Mouse (Mus musculus): ENCODE measurements around the gene Sun1. TPM values are rescaled to one million over a fixed set of nuclear protein-coding genes. Genes with fewer than 3 reads are reported as not detected.

Sun1 gene
- polyA plus RNA-seq, 1 experiment, result 125 TPM

- H3K36me3 ChIP-seq (ENCODE audit: control insufficient read depth, insufficient read depth, low read length), result no peaks in the 10 kb centered on the region
- no peak overlapping the region for H3K27ac ChIP-seq (ENCODE audit: control insufficient read depth, insufficient read depth, low read depth, low read length)
- TF ChIP-seq POLR2A (IDR thresholded peaks at IDR 0.05; ENCODE audit: control insufficient read depth, low read depth, low read length) (no peak), CTCF (IDR thresholded peaks at IDR 0.05; ENCODE audit: control insufficient read depth, insufficient read depth, insufficient replicate concordance, low read depth, low read length) (no peak)
- no peak overlapping the region for H3K4me3 ChIP-seq (ENCODE audit: control insufficient read depth, low read depth, low read length)
- H3K27me3 ChIP-seq (ENCODE audit: control insufficient read depth, insufficient read depth, low read length), result no peaks in the 10 kb centered on the region
- peaks cover 4% of the 10 kb centered on the region for H3K4me1 ChIP-seq (ENCODE audit: control insufficient read depth, insufficient read depth, low read length)
Observed at GRCm38 (mm10) chr5:139291811-139292560, 91.5 kb downstream of the Sun1 start.

GRCm38 (mm10) chr5:139294089-139294488 lies 93.7 kb downstream of the Sun1 start:
- no peaks in the 10 kb centered on the region for H3K27me3 ChIP-seq (ENCODE audit: control insufficient read depth, insufficient read depth, low read length)
- no peak overlapping the region for H3K4me3 ChIP-seq (ENCODE audit: control insufficient read depth, low read depth, low read length)
- no peak overlapping the region for H3K27ac ChIP-seq (ENCODE audit: control insufficient read depth, insufficient read depth, low read depth, low read length)
- H3K4me1 ChIP-seq (ENCODE audit: control insufficient read depth, insufficient read depth, low read length), result no peaks in the 10 kb centered on the region
- TF ChIP-seq CTCF (IDR thresholded peaks at IDR 0.05; ENCODE audit: control insufficient read depth, insufficient read depth, insufficient replicate concordance, low read depth, low read length), result no peak
- no peak for TF ChIP-seq POLR2A (IDR thresholded peaks at IDR 0.05; ENCODE audit: control insufficient read depth, low read depth, low read length)
- no peaks in the 10 kb centered on the region for H3K36me3 ChIP-seq (ENCODE audit: control insufficient read depth, insufficient read depth, low read length)

- no peak overlapping the region for H3K27ac ChIP-seq (ENCODE audit: control insufficient read depth, insufficient read depth, low read depth, low read length)
- H3K36me3 ChIP-seq (ENCODE audit: control insufficient read depth, insufficient read depth, low read length), result no peaks in the 10 kb centered on the region
- H3K27me3 ChIP-seq (ENCODE audit: control insufficient read depth, insufficient read depth, low read length), result no peaks in the 10 kb centered on the region
- no peak for TF ChIP-seq POLR2A (IDR thresholded peaks at IDR 0.05; ENCODE audit: control insufficient read depth, low read depth, low read length)
- no peak for TF ChIP-seq CTCF (IDR thresholded peaks at IDR 0.05; ENCODE audit: control insufficient read depth, insufficient read depth, insufficient replicate concordance, low read depth, low read length)
- no peak overlapping the region for H3K4me3 ChIP-seq (ENCODE audit: control insufficient read depth, low read depth, low read length)
- no peaks in the 10 kb centered on the region for H3K4me1 ChIP-seq (ENCODE audit: control insufficient read depth, insufficient read depth, low read length)
Observed at GRCm38 (mm10) chr5:139297092-139297491, 96.7 kb downstream of the Sun1 start.

GRCm38 (mm10) chr5:139297745-139298144 lies 97.3 kb downstream of the Sun1 start:
- Histone ChIP-seq H3K27ac (ENCODE audit: control insufficient read depth, insufficient read depth, low read depth, low read length) (no peak overlapping the region), H3K27me3 (ENCODE audit: control insufficient read depth, insufficient read depth, low read length) (no peaks in the 10 kb centered on the region), H3K4me1 (ENCODE audit: control insufficient read depth, insufficient read depth, low read length) (no peaks in the 10 kb centered on the region), H3K36me3 (ENCODE audit: control insufficient read depth, insufficient read depth, low read length) (no peaks in the 10 kb centered on the region), H3K4me3 (ENCODE audit: control insufficient read depth, low read depth, low read length) (no peak overlapping the region)
- TF ChIP-seq POLR2A (IDR thresholded peaks at IDR 0.05; ENCODE audit: control insufficient read depth, low read depth, low read length), result no peak
- TF ChIP-seq CTCF (IDR thresholded peaks at IDR 0.05; ENCODE audit: control insufficient read depth, insufficient read depth, insufficient replicate concordance, low read depth, low read length), result no peak

Other genes with a start within 250 kb of the Sun1 start
- gene Pdgfa, start 203.3 kb upstream of the Sun1 start, polyA plus RNA-seq (2012; rRNA removed), result 10.1 and 10.5 TPM in 2 replicates
- 5.4 and 6.9 TPM in 2 replicates for gene Prkar1b, start 50.6 kb upstream of the Sun1 start, polyA plus RNA-seq (2012; rRNA removed)
- gene Dnaaf5, start 50.4 kb upstream of the Sun1 start, polyA plus RNA-seq (2012; rRNA removed), result 35.5 and 40.4 TPM in 2 replicates
- gene Get4, start 51.7 kb downstream of the Sun1 start, polyA plus RNA-seq (2012; rRNA removed), result 117 and 150 TPM in 2 replicates
- 7.8 and 8.7 TPM in 2 replicates for gene Adap1, start 125.0 kb downstream of the Sun1 start, polyA plus RNA-seq (2012; rRNA removed)
- gene Cox19, start 150.8 kb downstream of the Sun1 start, polyA plus RNA-seq (2012; rRNA removed), result 42.2 and 49.9 TPM in 2 replicates
- 0.07 TPM in 1 of 2 replicates, not detected in the other for gene Cyp2w1, start 152.0 kb downstream of the Sun1 start, polyA plus RNA-seq (2012; rRNA removed)
- gene Gpr146, start 177.1 kb downstream of the Sun1 start, polyA plus RNA-seq (2012; rRNA removed), result 1.2 TPM in 2 replicates
- gene C130050O18Rik, start 204.6 kb downstream of the Sun1 start, polyA plus RNA-seq (2012; rRNA removed), result 0.12 TPM in 1 of 2 replicates, not detected in the other
- 0.27 and 0.43 TPM in 2 replicates for gene Gper1, start 222.5 kb downstream of the Sun1 start, polyA plus RNA-seq (2012; rRNA removed)